Mouse (Mus musculus) embryonic facial prominence, embryonic 10.5 days (tissue): ENCODE measurements around the gene Col4a4. TPM values are rescaled to one million over a fixed set of nuclear protein-coding genes. Genes with fewer than 3 reads are reported as not detected.
A peak's percentile ranks its signal among the peaks of the same experiment; 100 is the strongest.

Source experiments
- DNase-seq: peaks from one replicate; pipeline ENCODE4 v3.0.0-alpha.2; 2017; ENCODE audit warnings: low spot score
- H3K27ac ChIP-seq: fragments of 300-500 bp; sonication (generic); replicated peaks from 2 replicates; pipeline ENCODE4 v1.5.1; 2016; ENCODE audit warnings: mild to moderate bottlenecking
- H3K27me3 ChIP-seq: fragments of 300-500 bp; sonication (generic); replicated peaks from 2 replicates; pipeline ENCODE4 v1.6.1; 2016; ENCODE audit warnings: low read depth, mild to moderate bottlenecking; ENCODE audit not compliant: poor library complexity, severe bottlenecking
- H3K36me3 ChIP-seq: fragments of 300-500 bp; sonication (generic); replicated peaks from 2 replicates; pipeline ENCODE4 v1.6.1; 2016; ENCODE audit warnings: mild to moderate bottlenecking, moderate library complexity
- H3K4me1 ChIP-seq: fragments of 300-500 bp; sonication (generic); 2 replicates; pipeline ENCODE4 v1.6.1; 2016
- H3K4me3 ChIP-seq: fragments of 300-500 bp; sonication (generic); 2 replicates; pipeline ENCODE4 v1.5.1; 2016; ENCODE audit warnings: mild to moderate bottlenecking, moderate library complexity
- H3K9me3 ChIP-seq: fragments of 300-500 bp; sonication (generic); 2 replicates; pipeline ENCODE4 v1.6.1; 2016; ENCODE audit warnings: mild to moderate bottlenecking
- WGBS: fragments of 180-500 bp; shearing (Covaris S2); methylation state at CpG from one replicate; pipeline ENCODE4 v1.1.7; 2016; 5-methylcytosine and 5-hydroxymethylcytosine counted together
- polyA plus RNA-seq: library from polyadenylated mRNA; unstranded; fragments of >200 nt; fragmentation: Nextera tagmentation; extraction: Ambion mirVana; gene quantifications from 2 replicates; pipeline ENCODE4 v1.2.1, GENCODE M21; 2016

Col4a4 gene
- polyA plus RNA-seq = 0.03 and 0.06 TPM in 2 replicates

DNA sequence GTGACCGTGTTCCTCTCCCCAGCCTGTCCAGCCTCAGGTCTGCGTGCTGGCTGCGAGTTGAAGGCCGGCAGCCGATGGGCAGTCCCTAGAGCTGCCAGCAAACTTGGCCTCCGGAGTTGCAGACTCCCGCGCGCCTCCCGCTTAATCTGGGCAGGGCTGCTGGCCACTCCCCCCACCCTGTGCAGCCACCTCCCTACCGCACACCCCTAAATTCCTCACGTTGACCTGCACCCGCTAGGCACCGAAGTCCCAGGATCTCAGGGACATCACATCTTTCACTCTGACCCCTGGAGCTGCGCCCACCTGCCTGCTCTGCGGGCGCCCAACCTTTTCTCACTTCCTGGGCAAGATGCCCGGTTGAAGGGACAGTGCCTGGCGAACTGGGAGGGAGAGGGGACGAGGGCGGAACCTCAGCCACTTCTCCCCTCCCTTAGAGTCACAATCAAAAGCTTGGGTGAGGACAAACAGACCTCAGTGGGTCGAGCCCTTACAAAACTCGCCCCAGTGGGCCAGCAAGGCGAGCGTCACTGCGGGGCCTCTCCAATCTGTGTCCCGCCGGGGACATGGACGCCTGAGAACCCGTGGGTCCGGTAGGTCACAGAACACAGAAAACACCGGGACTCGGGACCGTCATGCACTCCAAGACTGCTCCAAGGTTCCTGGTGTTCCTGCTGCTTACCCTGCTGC lies at the start of gene Col4a4, which contains the start of gene Col4a3:
Col4a4 (minus strand) TSS at position 137 of the 687 bp plus-strand sequence.
Col4a3 (plus strand) TSS at position 209 of the 687 bp plus-strand sequence.
- 4% methylated on average over 34 of the region's 34 CpGs for WGBS
- peak within 1 kb of the TSS; percentile 55 for H3K4me3 ChIP-seq

DNA sequence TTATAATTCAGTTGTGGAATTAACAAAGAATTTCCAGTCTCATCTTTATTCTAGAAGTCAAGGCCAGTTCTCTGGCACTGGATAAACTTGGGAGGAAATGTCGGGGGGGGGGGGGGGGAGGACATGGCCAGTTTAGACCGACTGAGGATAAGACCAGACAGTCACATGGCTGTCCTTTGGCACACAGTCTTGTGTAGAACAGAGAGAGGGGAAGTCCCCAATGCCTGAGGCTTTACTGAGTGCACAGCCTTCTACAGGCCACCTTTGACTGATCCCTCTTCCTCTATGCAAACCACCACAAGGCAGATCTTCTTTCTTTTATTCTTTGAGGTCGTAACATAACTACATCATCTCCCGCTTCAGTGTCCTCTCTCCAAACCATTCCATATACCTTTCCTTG lies 49.7 kb upstream of the Col4a4 start:
- no peaks in the 10 kb centered on the region for H3K4me1 ChIP-seq
- H3K27me3 ChIP-seq = no peaks in the 10 kb centered on the region
- no peak for DNase-seq
- H3K27ac ChIP-seq = no peak overlapping the region
- H3K9me3 ChIP-seq = no peaks in the 10 kb centered on the region
- WGBS = 79% methylated on average over 4 of the region's 4 CpGs
- no peak overlapping the region for H3K4me3 ChIP-seq
- no peaks in the 10 kb centered on the region for H3K36me3 ChIP-seq

More for the DNA sequence above, at the start of gene Col4a4, which contains the start of gene Col4a3:
- H3K27ac ChIP-seq = no peak within 1 kb of the TSS
- peaks cover 11% of the 10 kb centered on the region for H3K4me1 ChIP-seq
- DNase-seq = peak; percentile 34
- no peaks in the 10 kb centered on the region for H3K36me3 ChIP-seq
- H3K9me3 ChIP-seq = no peaks in the 10 kb centered on the region
- H3K27me3 ChIP-seq = peaks cover 41% of the 10 kb centered on the region

DNA sequence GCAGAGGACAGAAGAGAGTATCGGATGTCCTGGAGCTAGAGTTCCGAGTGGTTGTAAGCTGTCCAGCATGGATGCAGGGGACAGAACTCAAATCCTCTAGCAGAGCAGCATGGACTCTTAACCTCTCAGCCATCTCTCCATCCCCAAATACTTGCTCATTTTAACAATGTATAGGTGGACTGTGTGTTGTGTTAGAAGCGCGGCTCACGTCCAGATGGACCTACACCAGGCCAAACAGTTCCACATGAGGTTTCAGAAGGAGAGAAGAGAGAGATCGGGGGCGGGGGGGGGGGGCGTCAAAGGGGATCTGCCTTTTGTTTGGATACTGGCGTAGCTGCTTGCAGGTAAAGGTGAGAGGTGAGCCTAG lies 48.6 kb upstream of the Col4a4 start:
- 87% methylated on average over 9 of the region's 9 CpGs for WGBS
- H3K36me3 ChIP-seq = no peaks in the 10 kb centered on the region
- H3K9me3 ChIP-seq = no peaks in the 10 kb centered on the region
- DNase-seq = no peak
- H3K27me3 ChIP-seq = no peaks in the 10 kb centered on the region
- H3K4me1 ChIP-seq = no peaks in the 10 kb centered on the region
- H3K27ac ChIP-seq = no peak overlapping the region
- H3K4me3 ChIP-seq = no peak overlapping the region

DNA sequence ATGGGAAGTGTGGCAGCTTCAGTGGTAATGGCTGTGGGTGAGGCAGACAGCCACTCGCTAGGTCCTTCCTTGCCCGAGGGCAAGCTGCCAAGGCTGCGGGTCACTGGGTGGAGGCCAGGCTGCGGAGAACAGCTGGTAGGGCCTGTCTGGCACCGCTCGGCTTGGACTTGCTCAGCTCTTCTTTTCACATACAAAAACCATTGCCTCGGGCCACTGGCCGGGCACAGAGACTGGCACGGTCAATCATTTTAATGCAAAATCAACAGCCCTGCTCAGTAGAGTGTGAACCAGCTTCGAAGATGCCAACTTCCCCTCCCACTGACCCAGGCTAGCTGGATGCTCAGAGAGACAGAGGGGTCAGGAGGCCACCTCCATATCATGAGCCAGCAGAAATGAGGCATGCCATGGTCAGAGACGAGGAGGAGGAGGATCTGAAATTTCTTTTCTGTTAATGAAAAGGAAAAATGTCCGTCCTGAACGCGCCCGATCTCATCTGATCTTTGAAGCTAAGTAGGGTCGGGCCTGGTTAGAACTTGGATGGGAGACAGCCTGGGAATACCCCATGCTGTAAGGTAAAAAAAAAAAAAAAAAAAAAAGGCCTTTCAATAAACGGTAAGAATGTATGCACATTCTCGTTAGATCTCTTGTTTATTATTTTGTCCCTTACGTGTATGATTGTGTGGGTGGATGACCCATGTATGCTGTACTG lies 48.0 kb upstream of the Col4a4 start:
- WGBS = 87% methylated on average over 19 of the region's 19 CpGs
- DNase-seq = no peak
- Histone ChIP-seq H3K27me3 (no peaks in the 10 kb centered on the region), H3K9me3 (no peaks in the 10 kb centered on the region), H3K4me1 (no peaks in the 10 kb centered on the region), H3K27ac (no peak overlapping the region), H3K36me3 (no peaks in the 10 kb centered on the region), H3K4me3 (no peak overlapping the region)

DNA sequence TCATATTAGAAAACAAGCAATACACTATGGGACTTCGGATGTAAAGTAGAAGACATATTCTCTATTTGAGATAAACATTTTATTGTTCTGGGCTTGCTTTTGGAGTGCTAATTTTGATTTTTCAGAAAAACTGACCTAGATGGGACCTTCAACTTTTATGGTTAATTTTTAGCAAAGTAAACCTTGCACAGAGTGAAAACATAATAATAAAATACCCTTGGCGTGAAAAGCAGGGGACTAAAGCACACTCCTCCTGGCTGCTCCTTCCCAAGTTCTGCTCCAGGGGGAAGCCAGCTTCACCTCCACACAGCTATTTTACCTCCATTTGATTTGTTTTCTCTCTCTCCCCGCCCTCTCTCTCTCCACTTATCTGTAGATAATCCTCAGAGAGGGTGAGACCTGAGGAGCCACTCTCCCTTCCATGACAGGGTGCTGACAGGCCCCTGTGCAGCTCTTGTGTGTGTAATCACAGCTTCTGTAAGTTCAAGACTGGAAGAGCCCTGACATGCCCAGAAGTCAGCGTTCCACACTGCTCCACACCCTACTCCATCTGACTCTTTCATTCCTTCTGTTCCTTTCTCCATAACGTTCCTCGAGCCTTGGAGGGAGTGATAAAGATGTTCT lies 44.6 kb upstream of the Col4a4 start:
- no peaks in the 10 kb centered on the region for H3K9me3 ChIP-seq
- no peak overlapping the region for H3K27ac ChIP-seq
- DNase-seq = no peak
- no peaks in the 10 kb centered on the region for H3K4me1 ChIP-seq
- no peaks in the 10 kb centered on the region for H3K36me3 ChIP-seq
- WGBS = 75% methylated on average over 6 of the region's 6 CpGs
- no peak overlapping the region for H3K4me3 ChIP-seq
- no peaks in the 10 kb centered on the region for H3K27me3 ChIP-seq

DNA sequence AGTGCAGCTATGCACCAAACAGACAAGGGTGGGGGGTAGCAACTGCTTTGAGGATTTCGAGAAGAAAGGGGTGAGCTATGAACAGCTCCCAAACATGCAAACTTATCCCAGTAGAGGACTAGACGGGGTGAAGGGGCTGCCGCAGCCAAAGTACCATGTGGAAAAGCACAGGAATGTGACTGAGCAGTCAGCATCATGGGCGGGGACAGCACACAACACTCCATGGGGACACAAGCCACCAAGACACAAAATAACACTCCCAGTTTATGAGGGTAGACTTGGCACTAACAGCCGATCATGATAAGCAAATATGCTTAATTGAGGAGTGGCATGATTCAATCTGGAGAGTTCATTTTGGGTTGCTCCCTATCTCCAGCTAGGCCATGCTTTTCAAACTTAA lies 42.8 kb upstream of the Col4a4 start:
- Histone ChIP-seq H3K4me1 (no peaks in the 10 kb centered on the region), H3K27ac (no peak overlapping the region), H3K36me3 (no peaks in the 10 kb centered on the region), H3K27me3 (no peaks in the 10 kb centered on the region), H3K9me3 (no peaks in the 10 kb centered on the region), H3K4me3 (no peak overlapping the region)
- DNase-seq = no peak
- WGBS = 87% methylated on average over 5 of the region's 5 CpGs

DNA sequence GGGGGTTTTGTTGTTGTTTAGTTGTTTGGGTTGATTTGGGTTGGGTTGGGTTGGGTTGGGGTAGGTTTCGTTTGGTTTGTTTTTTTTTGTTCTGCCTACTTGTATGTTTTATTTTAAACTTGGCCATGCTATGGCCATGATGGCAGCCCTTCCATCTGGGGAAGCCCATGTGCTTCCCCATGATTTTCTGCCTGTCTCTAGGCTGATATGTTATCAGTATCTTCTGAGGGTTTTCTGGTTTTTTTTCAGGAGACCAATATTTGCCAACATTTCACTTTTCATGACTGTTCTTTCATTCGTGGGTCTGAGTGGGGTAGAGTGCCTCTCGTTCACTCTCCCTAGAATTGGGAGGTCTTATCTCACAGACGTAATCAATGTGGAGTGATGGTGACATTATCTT lies 41.0 kb upstream of the Col4a4 start:
- Histone ChIP-seq H3K27ac (no peak overlapping the region), H3K9me3 (no peaks in the 10 kb centered on the region), H3K36me3 (no peaks in the 10 kb centered on the region), H3K4me3 (no peak overlapping the region), H3K4me1 (no peaks in the 10 kb centered on the region), H3K27me3 (no peaks in the 10 kb centered on the region)
- 85% methylated on average over 4 of the region's 4 CpGs for WGBS
- no peak for DNase-seq

DNA sequence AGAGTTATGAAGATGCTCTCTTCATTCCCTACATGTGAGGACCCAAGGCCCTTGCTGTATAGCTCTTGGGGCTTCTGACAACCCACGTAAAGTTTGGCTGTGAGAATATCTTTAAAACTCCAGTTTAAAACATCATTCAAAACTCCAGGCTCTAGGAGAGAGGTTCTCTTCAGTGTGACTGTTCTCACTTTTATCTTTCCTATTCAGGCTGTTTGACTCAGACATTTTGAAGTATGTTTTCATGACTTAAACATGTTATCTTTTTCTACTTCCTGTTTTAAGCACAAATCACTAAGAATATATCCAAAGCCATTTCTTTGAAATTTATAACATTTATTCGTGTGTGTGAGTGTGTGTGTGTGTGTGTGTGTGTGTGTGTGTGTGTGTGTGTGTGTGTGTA lies 38.8 kb upstream of the Col4a4 start:
- no peaks in the 10 kb centered on the region for H3K36me3 ChIP-seq
- H3K4me1 ChIP-seq = no peaks in the 10 kb centered on the region
- no peaks in the 10 kb centered on the region for H3K27me3 ChIP-seq
- no peak overlapping the region for H3K4me3 ChIP-seq
- H3K9me3 ChIP-seq = no peaks in the 10 kb centered on the region
- WGBS = 76% methylated on average over 2 of the region's 2 CpGs
- no peak overlapping the region for H3K27ac ChIP-seq
- DNase-seq = no peak

DNA sequence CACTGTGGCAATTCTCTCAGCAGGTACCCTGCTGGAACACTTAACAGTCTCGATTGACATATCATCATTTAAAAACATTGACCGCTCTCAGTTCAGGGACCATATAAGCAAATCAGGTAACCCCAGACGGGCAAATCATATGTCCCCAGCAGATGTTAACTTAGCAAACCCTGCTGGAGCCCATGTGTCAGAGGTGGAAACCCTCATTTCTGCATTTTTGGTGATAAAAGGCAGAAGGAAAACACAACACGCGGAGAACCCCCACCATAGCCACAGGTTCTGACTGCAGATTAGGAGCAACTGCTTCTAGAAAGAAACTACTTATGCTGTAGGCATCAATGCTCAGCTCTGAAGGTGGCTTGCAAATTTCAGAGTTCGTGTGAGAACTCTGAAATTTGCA lies 38.3 kb upstream of the Col4a4 start:
- H3K27ac ChIP-seq = no peak overlapping the region
- H3K4me3 ChIP-seq = no peak overlapping the region
- H3K9me3 ChIP-seq = no peaks in the 10 kb centered on the region
- no peaks in the 10 kb centered on the region for H3K36me3 ChIP-seq
- H3K27me3 ChIP-seq = no peaks in the 10 kb centered on the region
- WGBS = 82% methylated on average over 6 of the region's 6 CpGs
- H3K4me1 ChIP-seq = no peaks in the 10 kb centered on the region
- DNase-seq = no peak

DNA sequence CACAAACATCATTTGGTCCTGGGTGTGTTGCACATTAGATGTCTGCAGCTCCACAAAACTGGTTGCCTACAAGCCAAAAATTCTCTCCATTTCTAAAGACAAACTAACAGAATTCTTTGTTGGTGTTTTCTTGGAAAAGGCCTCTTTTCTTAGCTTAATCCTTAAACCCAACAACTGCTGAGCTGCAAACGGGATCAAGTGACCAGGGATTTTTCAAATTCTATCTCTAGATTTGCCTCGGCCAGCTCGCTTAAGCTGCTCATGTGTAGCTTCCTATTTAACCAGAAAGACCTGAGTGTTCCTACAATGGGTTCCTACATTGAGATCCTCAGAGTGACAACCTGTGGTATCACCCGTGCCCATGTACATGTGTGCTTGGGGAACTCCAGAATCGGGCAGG lies 33.3 kb upstream of the Col4a4 start:
- WGBS = 77% methylated on average over 5 of the region's 5 CpGs
- Histone ChIP-seq H3K4me3 (no peak overlapping the region), H3K36me3 (no peaks in the 10 kb centered on the region), H3K9me3 (no peaks in the 10 kb centered on the region), H3K27me3 (no peaks in the 10 kb centered on the region), H3K4me1 (no peaks in the 10 kb centered on the region), H3K27ac (no peak overlapping the region)
- no peak for DNase-seq

DNA sequence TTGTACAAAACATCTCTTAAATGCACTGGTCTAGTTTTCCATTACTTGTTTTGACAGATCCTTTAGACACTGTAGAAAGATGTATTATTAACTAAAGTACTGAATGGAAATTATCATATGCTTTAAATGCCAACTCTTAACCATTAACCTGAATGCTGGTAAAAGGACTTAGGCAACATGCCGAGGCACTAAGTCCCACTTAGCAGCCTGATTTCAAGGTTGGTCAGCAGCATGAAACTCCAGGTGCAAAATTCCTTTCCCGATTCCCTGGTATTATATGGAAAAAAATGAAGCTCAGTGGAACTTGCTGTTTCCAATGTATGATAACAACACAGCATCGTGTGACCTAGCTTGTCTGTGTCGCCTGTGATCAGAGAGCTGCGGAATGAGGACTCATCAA lies 31.9 kb upstream of the Col4a4 start:
- H3K4me3 ChIP-seq = no peak overlapping the region
- H3K36me3 ChIP-seq = no peaks in the 10 kb centered on the region
- DNase-seq = no peak
- WGBS = 91% methylated on average over 5 of the region's 5 CpGs
- no peaks in the 10 kb centered on the region for H3K4me1 ChIP-seq
- no peak overlapping the region for H3K27ac ChIP-seq
- no peaks in the 10 kb centered on the region for H3K27me3 ChIP-seq
- H3K9me3 ChIP-seq = no peaks in the 10 kb centered on the region

DNA sequence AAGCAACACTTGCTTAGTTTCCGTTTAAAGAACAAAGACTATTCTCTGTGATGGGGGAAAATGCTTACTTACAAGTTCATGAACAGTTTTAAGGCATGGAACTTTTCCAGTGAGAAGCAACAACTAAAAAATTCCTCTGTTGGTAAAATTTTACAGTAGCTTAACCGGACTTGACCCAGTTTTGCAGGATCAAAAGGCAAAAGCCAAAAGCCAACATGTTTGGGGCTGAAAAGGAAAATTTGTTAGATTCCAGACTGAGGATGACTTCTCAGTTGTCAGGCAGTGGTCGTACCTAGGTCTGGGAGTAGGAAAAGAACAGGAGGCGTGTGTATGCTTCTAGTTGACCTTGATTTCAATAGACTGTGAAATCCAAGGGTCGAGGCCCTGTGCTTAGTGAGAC lies 31.4 kb upstream of the Col4a4 start:
- 78% methylated on average over 5 of the region's 5 CpGs for WGBS
- no peaks in the 10 kb centered on the region for H3K9me3 ChIP-seq
- no peak overlapping the region for H3K27ac ChIP-seq
- no peak overlapping the region for H3K4me3 ChIP-seq
- H3K27me3 ChIP-seq = no peaks in the 10 kb centered on the region
- H3K36me3 ChIP-seq = no peaks in the 10 kb centered on the region
- DNase-seq = no peak
- no peaks in the 10 kb centered on the region for H3K4me1 ChIP-seq
